Mouse (Mus musculus): Measurements from ENCODE around the gene Psmd2. TPM values are rescaled to one million over a fixed set of nuclear protein-coding genes. Genes with fewer than 3 reads are reported as not detected.

Gene Psmd2
- polyA plus RNA-seq (2014; fragmentation: Nextera tagmentation; extraction: Ambion mirVana): 291 and 321 TPM in 2 replicates

- peak within 1 kb of the TSS; percentile 43; the same call in 1 of the 2 replicates for H3K27ac ChIP-seq (ENCODE audit: low read depth)
- H3K4me3 ChIP-seq (ENCODE audit: low read depth, low read length): peak within 1 kb of the TSS; percentile 90
- WGBS: 2% methylated on average over 46 of the region's 46 CpGs
- H3K36me3 ChIP-seq (ENCODE audit: control insufficient read depth, insufficient read depth, low read length): peaks cover 29% of the 10 kb centered on the region
- ATAC-seq (replicated peaks; ENCODE audit: low FRiP score, low TSS enrichment, low read depth) (peak; percentile 96), DNase-seq (ENCODE audit: low spot score) (peak; percentile 98)
- H3K9me3 ChIP-seq (ENCODE audit: control insufficient read depth, low read length): no peaks in the 10 kb centered on the region
- H3K4me1 ChIP-seq (replicated peaks; ENCODE audit: control insufficient read depth, insufficient read depth, low read length): peaks cover 9% of the 10 kb centered on the region
- no peaks in the 10 kb centered on the region for H3K27me3 ChIP-seq (replicated peaks; ENCODE audit: control insufficient read depth, insufficient read depth, low read length)
- peak within 1 kb of the TSS; percentile 98 for H3K4me2 ChIP-seq (ENCODE audit: low read length)
- peak within 1 kb of the TSS; percentile 80 for H3K9ac ChIP-seq (ENCODE audit: low read length)
These were observed at the start of gene Psmd2 for GRCm38 (mm10) chr16:20651076-20651946. Gene Psmd2 (plus strand): TSS chr16:20651652.

GRCm38 (mm10) chr16:20604705-20605104, 46.7 kb upstream of the Psmd2 start:
- WGBS: 80% methylated on average over 9 of the region's 9 CpGs
- Histone ChIP-seq H3K27me3 (replicated peaks; ENCODE audit: control insufficient read depth, insufficient read depth, low read length) (no peaks in the 10 kb centered on the region), H3K9me3 (ENCODE audit: control insufficient read depth, low read length) (no peaks in the 10 kb centered on the region), H3K36me3 (ENCODE audit: control insufficient read depth, insufficient read depth, low read length) (peaks cover 38% of the 10 kb centered on the region), H3K4me1 (replicated peaks; ENCODE audit: control insufficient read depth, insufficient read depth, low read length) (peaks cover 2% of the 10 kb centered on the region), H3K9ac (ENCODE audit: low read length) (no peak overlapping the region), H3K4me2 (ENCODE audit: low read length) (no peak overlapping the region), H3K27ac (ENCODE audit: low read depth) (no peak overlapping the region), H3K4me3 (ENCODE audit: low read depth, low read length) (no peak overlapping the region)
- ATAC-seq (replicated peaks; ENCODE audit: low FRiP score, low TSS enrichment, low read depth): no peak
- DNase-seq (ENCODE audit: low spot score): no peak

GRCm38 (mm10) chr16:20610501-20611356, 40.7 kb upstream of the Psmd2 start:
- Histone ChIP-seq H3K4me2 (ENCODE audit: low read length) (peak overlapping the region; percentile 100), H3K9ac (ENCODE audit: low read length) (peak overlapping the region; percentile 74), H3K27me3 (replicated peaks; ENCODE audit: control insufficient read depth, insufficient read depth, low read length) (no peaks in the 10 kb centered on the region), H3K4me3 (ENCODE audit: low read depth, low read length) (peak overlapping the region; percentile 78), H3K36me3 (ENCODE audit: control insufficient read depth, insufficient read depth, low read length) (peaks cover 20% of the 10 kb centered on the region), H3K4me1 (replicated peaks; ENCODE audit: control insufficient read depth, insufficient read depth, low read length) (peaks cover 12% of the 10 kb centered on the region), H3K9me3 (ENCODE audit: control insufficient read depth, low read length) (no peaks in the 10 kb centered on the region), H3K27ac (ENCODE audit: low read depth) (peak overlapping the region; percentile 87)
- WGBS: under 1% methylated on average over 28 of the region's 28 CpGs
- peak; percentile 76 for ATAC-seq (replicated peaks; ENCODE audit: low FRiP score, low TSS enrichment, low read depth)
- DNase-seq (ENCODE audit: low spot score): peak; percentile 93

- H3K27me3 ChIP-seq (replicated peaks; ENCODE audit: control insufficient read depth, insufficient read depth, low read length): no peaks in the 10 kb centered on the region
- peaks cover 12% of the 10 kb centered on the region for H3K36me3 ChIP-seq (ENCODE audit: control insufficient read depth, insufficient read depth, low read length)
- WGBS: 2% methylated on average over 41 of the region's 41 CpGs
- H3K4me1 ChIP-seq (replicated peaks; ENCODE audit: control insufficient read depth, insufficient read depth, low read length): peaks cover 12% of the 10 kb centered on the region
- peak within 1 kb of the TSS; percentile 87 for H3K27ac ChIP-seq (ENCODE audit: low read depth)
- peak; percentile 91 for DNase-seq (ENCODE audit: low spot score)
- peak within 1 kb of the TSS; percentile 74 for H3K9ac ChIP-seq (ENCODE audit: low read length)
- no peaks in the 10 kb centered on the region for H3K9me3 ChIP-seq (ENCODE audit: control insufficient read depth, low read length)
- H3K4me2 ChIP-seq (ENCODE audit: low read length): peak within 1 kb of the TSS; percentile 100
- peak; percentile 97 for ATAC-seq (replicated peaks; ENCODE audit: low FRiP score, low TSS enrichment, low read depth)
- H3K4me3 ChIP-seq (ENCODE audit: low read depth, low read length): peak within 1 kb of the TSS; percentile 78
These were observed 39.9 kb upstream of the Psmd2 start, which contains the start of the genes Eef1akmt4, Gm49333 and Alg3 for GRCm38 (mm10) chr16:20611357-20612227. Gene Eef1akmt4 (plus strand): TSS chr16:20611593. Gene Gm49333 (plus strand): TSS chr16:20611610. Gene Alg3 (minus strand): TSS chr16:20611735.

- Histone ChIP-seq H3K27ac (ENCODE audit: low read depth) (no peak overlapping the region), H3K9ac (ENCODE audit: low read length) (no peak overlapping the region), H3K4me3 (ENCODE audit: low read depth, low read length) (peak overlapping the region; percentile 63), H3K9me3 (ENCODE audit: control insufficient read depth, low read length) (no peaks in the 10 kb centered on the region), H3K27me3 (replicated peaks; ENCODE audit: control insufficient read depth, insufficient read depth, low read length) (peaks cover 35% of the 10 kb centered on the region), H3K4me2 (ENCODE audit: low read length) (peak overlapping the region; percentile 98), H3K36me3 (ENCODE audit: control insufficient read depth, insufficient read depth, low read length) (0 out of 2 replicates have a peak, but pooled peaks cover 10% of the 10 kb centered on the region), H3K4me1 (replicated peaks; ENCODE audit: control insufficient read depth, insufficient read depth, low read length) (peaks cover 12% of the 10 kb centered on the region)
- DNase-seq (ENCODE audit: low spot score) (peak; percentile 72), ATAC-seq (replicated peaks; ENCODE audit: low FRiP score, low TSS enrichment, low read depth) (peak; percentile 17; the same call in 1 of the 2 replicates)
- 2% methylated on average over 73 of the region's 83 CpGs for WGBS
These were observed 31.7 kb upstream of the Psmd2 start for GRCm38 (mm10) chr16:20619541-20620398.

GRCm38 (mm10) chr16:20620399-20620735, 31.1 kb upstream of the Psmd2 start:
- peak overlapping the region; percentile 98 for H3K4me2 ChIP-seq (ENCODE audit: low read length)
- DNase-seq (ENCODE audit: low spot score) (no peak), ATAC-seq (replicated peaks; ENCODE audit: low FRiP score, low TSS enrichment, low read depth) (no peak)
- no peak overlapping the region for H3K27ac ChIP-seq (ENCODE audit: low read depth)
- no peaks in the 10 kb centered on the region for H3K9me3 ChIP-seq (ENCODE audit: control insufficient read depth, low read length)
- peaks cover 12% of the 10 kb centered on the region for H3K4me1 ChIP-seq (replicated peaks; ENCODE audit: control insufficient read depth, insufficient read depth, low read length)
- WGBS: under 1% methylated on average over 9 of the region's 9 CpGs
- peaks cover 35% of the 10 kb centered on the region for H3K27me3 ChIP-seq (replicated peaks; ENCODE audit: control insufficient read depth, insufficient read depth, low read length)
- H3K9ac ChIP-seq (ENCODE audit: low read length): no peak overlapping the region
- H3K4me3 ChIP-seq (ENCODE audit: low read depth, low read length): peak overlapping the region; percentile 63
- H3K36me3 ChIP-seq (ENCODE audit: control insufficient read depth, insufficient read depth, low read length): 0 out of 2 replicates have a peak, but pooled peaks cover 10% of the 10 kb centered on the region

GRCm38 (mm10) chr16:20620751-20621190, 30.7 kb upstream of the Psmd2 start:
- H3K4me3 ChIP-seq (ENCODE audit: low read depth, low read length): peak overlapping the region; percentile 63
- WGBS: under 1% methylated on average over 32 of the region's 32 CpGs
- no peak for ATAC-seq (replicated peaks; ENCODE audit: low FRiP score, low TSS enrichment, low read depth)

More at GRCm38 (mm10) chr16:20620751-20621190, 30.7 kb upstream of the Psmd2 start:
- H3K4me1 ChIP-seq (replicated peaks; ENCODE audit: control insufficient read depth, insufficient read depth, low read length): peaks cover 12% of the 10 kb centered on the region
- peaks cover 35% of the 10 kb centered on the region for H3K27me3 ChIP-seq (replicated peaks; ENCODE audit: control insufficient read depth, insufficient read depth, low read length)
- H3K36me3 ChIP-seq (ENCODE audit: control insufficient read depth, insufficient read depth, low read length): 0 out of 2 replicates have a peak, but pooled peaks cover 10% of the 10 kb centered on the region
- peak overlapping the region; percentile 98 for H3K4me2 ChIP-seq (ENCODE audit: low read length)
- H3K27ac ChIP-seq (ENCODE audit: low read depth): no peak overlapping the region
- H3K9me3 ChIP-seq (ENCODE audit: control insufficient read depth, low read length): no peaks in the 10 kb centered on the region
- peak; percentile 76 for DNase-seq (ENCODE audit: low spot score)
- peak overlapping the region; percentile 57 for H3K9ac ChIP-seq (ENCODE audit: low read length)
